Mouse (Mus musculus) hindbrain, embryonic 10.5 days (tissue): ENCODE measurements around the gene Gucy2g. TPM values are rescaled to one million over a fixed set of nuclear protein-coding genes. Genes with fewer than 3 reads are reported as not detected.

ENCODE experiments used
- DNase-seq: peaks from one replicate; pipeline ENCODE4 v3.0.0-alpha.2; 2017; ENCODE audit warnings: low spot score
- H3K27ac ChIP-seq: fragments of 300-500 bp; sonication (generic); 2 replicates; pipeline ENCODE4 v1.5.1; 2016; ENCODE audit warnings: mild to moderate bottlenecking, moderate library complexity
- H3K27me3 ChIP-seq: fragments of 300-500 bp; sonication (generic); 2 replicates; pipeline ENCODE4 v1.6.1; 2016; ENCODE audit warnings: mild to moderate bottlenecking; ENCODE audit not compliant: poor library complexity, insufficient read depth, severe bottlenecking
- H3K36me3 ChIP-seq: fragments of 300-500 bp; sonication (generic); 2 replicates; pipeline ENCODE4 v1.6.1; 2016; ENCODE audit warnings: mild to moderate bottlenecking, moderate library complexity
- H3K4me1 ChIP-seq: fragments of 300-500 bp; sonication (generic); replicated peaks from 2 replicates; pipeline ENCODE4 v1.6.1; 2016; ENCODE audit warnings: mild to moderate bottlenecking
- H3K4me3 ChIP-seq: fragments of 300-500 bp; sonication (generic); 2 replicates; pipeline ENCODE4 v1.5.1; 2016; ENCODE audit warnings: mild to moderate bottlenecking, moderate library complexity
- H3K9me3 ChIP-seq: fragments of 300-500 bp; sonication (generic); 2 replicates; pipeline ENCODE4 v1.6.1; 2016; ENCODE audit warnings: mild to moderate bottlenecking, moderate library complexity
- WGBS: fragments of 180-500 bp; shearing (Covaris S2); methylation state at CpG from one replicate; pipeline ENCODE4 v1.1.7; 2016; 5-methylcytosine and 5-hydroxymethylcytosine counted together
- polyA plus RNA-seq: library from polyadenylated mRNA; unstranded; fragments of >200 nt; fragmentation: Nextera tagmentation; extraction: Ambion mirVana; gene quantifications from 2 replicates; pipeline ENCODE4 v1.2.1, GENCODE M21; 2016

Gene Gucy2g
- polyA plus RNA-seq, 1 experiment from 2014 or later: not detected

- no peaks in the 10 kb centered on the region for H3K36me3 ChIP-seq
- H3K4me1 ChIP-seq: peaks cover 3% of the 10 kb centered on the region
- H3K4me3 ChIP-seq: no peak overlapping the region
- no peak overlapping the region for H3K27ac ChIP-seq
- no peaks in the 10 kb centered on the region for H3K9me3 ChIP-seq
- WGBS: 88% methylated on average over 12 of the region's 12 CpGs
- H3K27me3 ChIP-seq: peaks cover under 1% of the 10 kb centered on the region; the same call in 1 of the 2 replicates
- DNase-seq: no peak
Measured at GRCm38 (mm10) chr19:55213617-55214340, 27.3 kb downstream of the Gucy2g start.

DNA sequence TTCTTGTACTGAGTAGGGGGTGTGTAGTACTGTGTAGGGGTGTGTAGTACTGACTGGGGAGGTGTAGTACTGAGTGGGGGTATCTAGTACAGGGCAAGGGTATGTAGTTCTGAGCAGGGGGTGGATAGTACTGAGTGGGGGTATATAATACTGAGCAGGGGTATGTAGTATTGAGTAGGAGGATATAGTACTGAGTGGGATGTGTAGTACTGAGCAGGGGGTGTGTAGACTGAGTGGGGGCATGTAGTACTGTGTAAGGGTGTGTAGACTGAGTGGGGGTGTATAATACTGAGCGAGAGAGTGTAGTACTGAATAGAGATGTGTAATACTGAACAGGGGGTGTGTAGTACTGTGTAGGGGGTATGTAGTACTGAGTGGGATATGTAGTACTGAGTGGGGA, 29.3 kb downstream of the Gucy2g start:
- WGBS: 94% methylated on average over 1 of the region's 1 CpGs
- H3K4me3 ChIP-seq: no peak overlapping the region

GRCm38 (mm10) chr19:55209084-55209483, 32.0 kb downstream of the Gucy2g start:
- WGBS: 88% methylated on average over 3 of the region's 3 CpGs

More for the DNA sequence above, 29.3 kb downstream of the Gucy2g start:
- no peak overlapping the region for H3K27ac ChIP-seq
- no peak for DNase-seq
- no peaks in the 10 kb centered on the region for H3K9me3 ChIP-seq
- H3K27me3 ChIP-seq: no peaks in the 10 kb centered on the region
- no peaks in the 10 kb centered on the region for H3K4me1 ChIP-seq
- no peaks in the 10 kb centered on the region for H3K36me3 ChIP-seq

GRCm38 (mm10) chr19:55208654-55209053, 32.4 kb downstream of the Gucy2g start:
- Histone ChIP-seq H3K4me1 (no peaks in the 10 kb centered on the region), H3K27me3 (no peaks in the 10 kb centered on the region), H3K27ac (no peak overlapping the region), H3K36me3 (no peaks in the 10 kb centered on the region), H3K4me3 (no peak overlapping the region), H3K9me3 (no peaks in the 10 kb centered on the region)
- no peak for DNase-seq
- WGBS: 80% methylated on average over 4 of the region's 4 CpGs

More at GRCm38 (mm10) chr19:55209084-55209483, 32.0 kb downstream of the Gucy2g start:
- Histone ChIP-seq H3K27me3 (no peaks in the 10 kb centered on the region), H3K36me3 (no peaks in the 10 kb centered on the region), H3K4me3 (no peak overlapping the region), H3K27ac (no peak overlapping the region), H3K9me3 (no peaks in the 10 kb centered on the region), H3K4me1 (no peaks in the 10 kb centered on the region)
- no peak for DNase-seq

DNA sequence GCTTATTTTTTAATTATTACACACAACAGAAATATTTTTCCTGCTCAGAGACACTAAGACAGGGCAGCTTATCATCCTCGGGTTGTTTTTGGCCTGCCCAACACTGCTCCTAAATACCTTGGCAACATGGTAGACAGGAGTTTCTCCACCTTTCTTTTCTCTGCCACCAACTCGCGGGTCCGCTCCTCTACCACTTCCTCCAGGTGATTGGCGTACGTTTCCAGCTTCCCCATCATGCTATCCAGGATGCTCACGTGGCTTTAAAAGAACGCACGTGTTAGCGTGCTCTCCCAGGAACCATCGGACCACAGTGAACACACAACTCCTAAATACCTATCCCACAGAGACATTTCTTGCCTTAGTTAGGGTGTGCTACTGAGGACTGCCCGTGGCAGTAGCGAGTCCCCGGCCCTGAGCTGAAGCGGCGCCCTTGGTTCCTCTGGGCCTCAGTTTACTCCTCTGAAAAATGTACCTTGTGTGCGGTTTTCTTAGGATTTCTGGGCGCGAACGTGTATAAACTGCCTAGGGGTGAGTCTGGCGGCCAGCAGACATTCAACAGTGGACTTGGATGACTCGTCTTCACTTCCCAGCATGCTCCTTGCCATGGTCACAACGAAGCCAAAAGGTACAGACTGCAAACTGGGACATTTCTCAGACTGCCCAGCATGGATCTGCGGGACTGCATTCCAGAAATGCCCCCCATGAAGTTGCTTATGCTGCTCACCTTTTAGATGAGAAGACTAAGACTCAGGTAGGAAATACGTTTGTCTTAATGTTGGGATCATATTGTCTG, 33.1 kb downstream of the Gucy2g start:
- DNase-seq: no peak
- Histone ChIP-seq H3K36me3 (no peaks in the 10 kb centered on the region), H3K4me1 (no peaks in the 10 kb centered on the region), H3K9me3 (no peaks in the 10 kb centered on the region), H3K27me3 (no peaks in the 10 kb centered on the region), H3K27ac (no peak overlapping the region), H3K4me3 (no peak overlapping the region)
- WGBS: 68% methylated on average over 25 of the region's 25 CpGs

DNA sequence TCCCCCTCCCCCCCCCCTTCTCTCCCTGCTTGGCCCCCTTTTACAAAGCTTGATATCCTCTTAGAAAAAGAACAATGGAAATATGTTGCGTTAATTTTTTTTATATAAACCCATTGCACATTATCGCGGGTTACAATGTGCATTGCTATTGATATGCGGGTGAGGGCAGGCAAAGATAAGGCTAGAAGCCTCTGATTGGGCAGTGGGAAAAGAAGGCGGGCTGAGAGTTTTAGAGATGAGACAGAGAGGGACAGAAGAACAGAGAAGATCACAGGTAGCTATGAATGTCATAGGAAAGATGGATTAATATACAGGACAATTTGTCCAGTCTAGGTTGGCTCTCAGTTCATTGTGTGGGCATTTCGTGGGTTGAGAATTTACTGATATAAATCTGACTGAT, 33.8 kb downstream of the Gucy2g start:
- no peak overlapping the region for H3K4me3 ChIP-seq
- no peaks in the 10 kb centered on the region for H3K36me3 ChIP-seq
- H3K9me3 ChIP-seq: no peaks in the 10 kb centered on the region
- H3K27me3 ChIP-seq: no peaks in the 10 kb centered on the region
- DNase-seq: no peak
- H3K27ac ChIP-seq: no peak overlapping the region
- 63% methylated on average over 6 of the region's 6 CpGs for WGBS
- no peaks in the 10 kb centered on the region for H3K4me1 ChIP-seq

- Histone ChIP-seq H3K4me1 (no peaks in the 10 kb centered on the region), H3K36me3 (no peaks in the 10 kb centered on the region), H3K4me3 (no peak overlapping the region), H3K27me3 (no peaks in the 10 kb centered on the region), H3K9me3 (no peaks in the 10 kb centered on the region), H3K27ac (no peak overlapping the region)
- no peak for DNase-seq
- 38% methylated on average over 8 of the region's 8 CpGs for whole genome bisulfite sequencing
Measured at GRCm38 (mm10) chr19:55206482-55207138, 34.4 kb downstream of the Gucy2g start.

GRCm38 (mm10) chr19:55198303-55198702, 42.7 kb downstream of the Gucy2g start:
- Histone ChIP-seq H3K36me3 (no peaks in the 10 kb centered on the region), H3K4me3 (peak overlapping the region; percentile 28; the same call in 1 of the 2 replicates), H3K27ac (peak overlapping the region; percentile 19), H3K9me3 (no peaks in the 10 kb centered on the region), H3K4me1 (peaks cover 14% of the 10 kb centered on the region), H3K27me3 (no peaks in the 10 kb centered on the region; the same call in 1 of the 2 replicates)
- DNase-seq: peak; percentile 77
- 38% methylated on average over 5 of the region's 5 CpGs for WGBS

DNA sequence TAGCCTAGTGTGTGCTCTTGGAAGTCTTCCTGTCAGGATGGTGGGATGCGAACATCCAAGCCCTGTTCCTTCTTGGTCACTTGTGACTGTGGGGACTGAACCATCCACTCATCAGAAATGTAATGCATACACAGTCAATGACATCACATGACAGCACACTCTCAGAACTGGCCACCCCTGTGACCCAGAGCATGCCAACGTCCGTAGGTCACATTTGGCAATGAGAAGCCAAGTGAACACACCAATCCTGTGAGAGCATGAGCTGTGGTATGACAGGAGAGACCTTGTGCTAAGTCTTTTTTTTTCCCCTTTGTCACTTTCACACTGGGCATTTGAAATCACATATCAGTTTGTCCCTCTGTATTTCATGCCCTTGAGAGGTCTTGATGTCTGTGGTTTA, 45.5 kb downstream of the Gucy2g start:
- no peak overlapping the region for H3K4me3 ChIP-seq
- H3K36me3 ChIP-seq: no peaks in the 10 kb centered on the region
- peaks cover 18% of the 10 kb centered on the region for H3K4me1 ChIP-seq
- no peaks in the 10 kb centered on the region for H3K9me3 ChIP-seq
- no peaks in the 10 kb centered on the region; the same call in 1 of the 2 replicates for H3K27me3 ChIP-seq
- WGBS: 90% methylated on average over 3 of the region's 3 CpGs
- no peak for DNase-seq
- no peak overlapping the region for H3K27ac ChIP-seq

- Histone ChIP-seq H3K27ac (no peak overlapping the region), H3K4me3 (no peak overlapping the region), H3K9me3 (no peaks in the 10 kb centered on the region), H3K27me3 (no peaks in the 10 kb centered on the region), H3K36me3 (no peaks in the 10 kb centered on the region), H3K4me1 (peaks cover 18% of the 10 kb centered on the region)
- no peak for DNase-seq
- 88% methylated on average over 7 of the region's 7 CpGs for WGBS
Measured at GRCm38 (mm10) chr19:55194520-55195170, 46.4 kb downstream of the Gucy2g start.

DNA sequence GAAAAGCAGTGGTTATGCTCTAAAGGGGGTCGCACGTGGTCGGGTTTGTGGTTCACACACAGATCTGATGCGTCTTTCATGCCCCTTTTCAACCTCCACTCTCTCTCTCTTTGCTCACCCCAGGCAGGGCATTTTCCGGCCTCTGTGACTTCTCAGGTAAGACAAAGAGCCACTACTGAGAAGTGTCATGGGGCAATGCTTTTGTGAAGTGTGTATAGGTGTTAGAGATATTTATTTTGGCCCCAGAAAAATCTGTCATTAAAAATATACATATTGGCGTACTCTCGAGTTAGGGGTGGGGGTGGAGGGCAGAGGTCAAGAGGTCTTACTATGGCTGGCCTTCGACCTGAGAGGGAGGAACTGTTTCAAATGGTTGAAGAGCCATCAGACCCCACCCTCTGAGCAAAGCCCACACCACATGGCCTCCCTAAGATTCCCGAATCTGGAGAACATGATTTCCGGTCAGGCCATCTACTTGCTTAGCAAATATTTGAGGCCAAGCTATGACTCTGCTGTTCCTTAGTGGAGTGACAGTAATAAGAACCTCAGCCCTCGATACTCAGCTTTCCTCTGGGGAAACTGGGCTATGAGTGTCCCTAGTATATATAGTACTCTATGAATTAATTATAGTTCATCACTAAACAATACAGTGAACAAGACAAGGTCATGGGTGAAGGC, 47.2 kb downstream of the Gucy2g start:
- WGBS: 58% methylated on average over 11 of the region's 11 CpGs
- H3K36me3 ChIP-seq: no peaks in the 10 kb centered on the region
- no peak for DNase-seq

More for the DNA sequence above, 47.2 kb downstream of the Gucy2g start:
- Histone ChIP-seq H3K9me3 (no peaks in the 10 kb centered on the region), H3K4me3 (no peak overlapping the region), H3K27me3 (no peaks in the 10 kb centered on the region), H3K27ac (no peak overlapping the region), H3K4me1 (peaks cover 18% of the 10 kb centered on the region)
